Mouse (Mus musculus) 416B (cell line): ENCODE data around the gene Spcs1.

Experiments
- DNase-seq: peaks from one replicate; pipeline ENCODE4 v3.0.0; 2011; ENCODE audit warnings: low read depth

Gene Spcs1

DNA sequence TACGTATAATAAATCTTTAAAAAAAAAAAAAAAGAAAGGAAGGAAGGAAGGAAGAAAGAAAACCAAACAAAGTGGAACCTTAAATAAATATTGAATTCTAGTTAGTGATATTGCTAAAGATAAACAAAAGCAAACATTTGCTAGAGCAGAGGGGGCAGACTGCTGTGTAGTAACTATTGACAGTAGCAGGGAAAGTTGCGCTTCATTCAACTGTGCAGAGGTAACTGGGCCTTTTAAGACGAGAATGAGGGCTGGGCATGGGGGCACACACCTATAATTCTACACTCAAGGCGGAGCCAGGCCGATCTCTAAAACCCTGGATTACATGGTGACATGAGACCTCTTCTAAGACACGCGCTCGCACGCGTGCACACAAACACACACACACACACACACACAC lies 51.5 kb downstream of the Spcs1 start:
- DNase-seq: no peak
